Mouse (Mus musculus): ENCODE data around the gene Col4a2.

Gene Col4a2

DNA sequence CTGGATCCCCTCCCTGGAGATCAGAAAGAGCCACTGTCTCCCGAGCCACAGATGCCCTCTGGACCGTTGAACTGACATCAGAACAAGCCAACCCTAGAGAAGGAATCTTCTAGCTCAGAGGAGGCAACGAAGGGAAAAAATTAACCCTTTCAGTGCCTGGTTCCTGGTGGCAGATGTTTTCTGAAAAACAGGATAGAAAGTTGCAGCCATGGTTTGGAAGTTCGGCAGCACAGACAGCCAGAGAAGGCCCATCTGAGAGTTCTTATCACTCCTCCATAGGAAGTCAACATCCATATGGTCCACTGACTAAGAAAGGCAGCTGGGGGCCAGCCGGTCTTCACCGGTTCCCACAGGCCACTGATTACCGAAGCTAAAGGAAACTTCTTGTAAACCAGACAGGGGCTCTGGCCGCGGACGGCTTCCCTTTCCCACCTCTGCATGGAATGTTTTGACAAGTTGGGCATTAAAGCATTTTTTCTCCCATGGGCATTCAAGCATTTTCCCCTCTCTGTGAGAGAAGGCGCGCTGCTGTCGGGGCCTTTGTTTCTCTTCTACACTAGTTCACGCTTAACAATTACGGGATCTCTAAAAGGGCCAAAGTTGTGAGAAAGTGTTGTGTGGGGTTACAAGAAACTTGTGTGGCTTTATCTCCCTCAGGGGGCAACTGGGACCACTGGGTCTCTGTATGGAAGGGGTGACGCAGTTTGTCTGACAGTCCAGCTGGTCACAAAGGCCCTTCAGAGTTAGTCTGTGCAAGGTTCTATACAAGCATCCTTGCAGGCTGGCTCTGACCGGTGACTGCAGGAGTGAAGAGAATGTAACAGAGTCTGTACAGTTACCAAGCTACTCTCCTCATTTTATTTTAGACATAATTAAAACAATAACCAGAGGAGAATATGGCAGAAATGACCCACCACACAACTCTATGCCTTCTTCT, 49.9 kb downstream of the Col4a2 start:
- peak; percentile 49 to 73 for DNase-seq

GRCm38 (mm10) chr8:11363340-11364126, 50.9 kb downstream of the Col4a2 start:
- DNase-seq: no peak

DNA sequence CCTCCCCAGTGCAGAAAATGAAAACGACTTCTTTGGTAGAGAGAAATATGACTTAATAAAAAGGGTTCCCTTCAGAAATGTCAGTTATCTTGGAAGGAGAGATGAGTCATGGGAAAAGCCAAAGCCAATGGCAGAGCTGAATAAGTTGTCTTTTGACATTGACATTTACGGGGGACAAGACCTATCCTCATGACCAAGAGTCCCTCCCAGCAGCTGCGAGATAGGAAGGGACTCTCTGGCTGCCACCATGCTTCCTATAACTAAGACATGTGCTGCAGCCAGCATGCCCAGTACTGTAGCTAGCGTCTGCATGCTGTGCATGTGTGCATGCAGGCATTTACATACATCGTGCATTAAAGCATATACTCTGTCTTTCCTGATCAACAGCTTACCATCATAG, 53.6 kb downstream of the Col4a2 start:
- DNase-seq: no peak

DNA sequence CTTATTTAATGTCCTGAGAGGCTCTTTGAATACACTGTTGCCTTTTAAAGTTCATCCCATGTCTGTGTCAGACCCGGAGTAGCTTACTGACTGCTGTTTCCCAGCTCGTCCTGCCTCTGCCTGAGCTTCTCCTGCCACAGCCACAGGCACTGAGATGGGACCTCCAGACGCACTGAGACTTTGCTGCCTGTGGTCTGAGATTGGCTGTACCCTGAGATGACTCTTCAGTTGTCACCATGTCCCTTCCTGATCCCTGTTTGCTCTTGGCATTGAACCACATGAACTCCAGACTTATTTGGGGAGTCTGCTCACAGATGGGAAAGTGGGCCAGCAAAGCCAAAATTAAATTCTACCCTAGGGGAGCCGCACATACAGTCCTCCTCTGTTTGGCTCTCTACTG, 54.1 kb downstream of the Col4a2 start:
- DNase-seq: no peak

DNA sequence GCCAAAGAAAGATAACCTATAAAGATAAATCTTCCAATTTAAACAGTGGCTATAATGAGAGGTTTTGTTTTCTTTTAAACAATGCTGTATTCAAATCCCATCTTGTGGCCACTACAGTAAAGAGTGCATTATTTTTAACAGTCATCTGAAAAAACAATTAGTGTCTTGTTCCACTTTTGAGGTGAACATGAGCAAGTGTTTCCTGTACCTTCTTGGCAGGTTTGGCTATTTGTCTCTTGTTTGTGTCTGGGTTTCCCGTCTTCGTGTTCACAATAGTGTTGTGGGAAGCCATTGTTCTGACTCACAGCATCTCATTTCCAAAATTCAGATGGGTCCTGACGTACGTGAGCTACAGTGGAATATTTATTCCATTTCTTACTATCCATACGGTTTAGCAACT, 55.1 kb downstream of the Col4a2 start:
- DNase-seq: no peak

DNA sequence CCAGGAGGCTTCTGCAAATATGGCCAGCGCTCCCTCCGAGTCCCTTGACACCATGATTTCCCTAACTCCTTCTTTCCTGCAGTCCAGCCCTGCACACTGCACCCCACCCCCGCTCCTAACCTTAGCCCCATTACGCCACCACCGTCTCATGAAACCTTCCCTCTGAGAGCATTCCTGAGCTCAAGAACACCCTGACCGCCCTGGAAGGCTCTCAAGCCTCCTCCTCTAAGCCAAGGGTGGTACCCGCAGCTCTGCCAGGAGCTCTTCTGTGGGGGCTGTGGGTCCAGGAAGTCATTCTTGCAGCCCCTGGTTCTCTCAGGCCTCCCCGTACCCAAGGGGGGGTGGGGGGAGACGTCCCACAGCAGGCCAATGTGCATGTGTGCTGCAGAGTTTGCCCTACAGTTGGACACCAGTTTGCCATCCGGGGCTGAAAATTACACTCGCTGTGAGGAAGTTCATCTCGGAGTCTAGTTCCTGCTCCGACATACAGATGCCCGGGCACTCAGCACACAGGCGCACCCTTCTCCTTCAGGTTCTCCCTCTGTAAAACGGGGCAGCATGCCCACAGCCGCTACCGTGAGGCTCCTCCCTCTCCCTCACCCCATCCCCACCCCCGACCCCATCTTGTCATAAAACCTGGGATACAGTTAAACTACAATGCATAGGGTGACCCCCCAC, 57.1 kb downstream of the Col4a2 start:
- peak; percentile 53 to 78 for DNase-seq

DNA sequence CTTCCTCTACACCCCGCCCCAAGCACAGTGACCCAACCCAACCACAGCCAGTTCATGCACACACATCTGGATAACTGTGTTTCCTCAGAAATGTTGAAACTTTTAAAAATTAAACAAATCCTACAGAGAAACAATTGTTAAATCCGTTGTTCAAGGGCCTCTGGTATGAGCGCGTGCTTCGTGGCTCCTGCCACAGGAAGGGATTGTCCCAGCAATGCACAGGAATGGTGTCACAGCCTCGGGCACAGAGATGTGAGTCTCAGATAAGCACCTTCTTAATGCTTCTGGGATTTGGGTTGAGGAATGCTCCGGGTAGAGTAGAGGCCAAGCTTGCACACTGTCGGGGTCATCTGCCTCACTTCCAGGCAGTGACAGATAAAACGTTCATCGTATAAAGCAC, 58.7 kb downstream of the Col4a2 start:
- DNase-seq: no peak

DNA sequence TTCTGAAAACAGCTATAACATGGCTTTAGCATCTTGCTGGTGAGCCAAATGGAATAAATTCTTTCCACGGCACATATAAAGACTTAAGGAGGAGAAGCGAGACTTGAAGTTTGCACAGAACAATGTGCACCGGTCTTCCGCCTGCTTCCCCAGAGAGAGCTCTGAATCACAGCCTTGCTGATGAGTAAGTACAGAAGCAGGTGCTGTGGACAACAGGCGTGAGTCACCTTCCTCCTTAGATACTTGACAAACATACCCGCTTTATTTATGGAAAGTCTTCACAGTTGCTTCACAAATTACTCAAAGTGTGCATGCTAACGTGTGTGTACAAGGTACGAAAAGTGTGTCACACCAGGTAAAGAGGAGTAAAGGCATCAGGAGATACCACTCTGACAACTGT, 59.5 kb downstream of the Col4a2 start:
- DNase-seq: no peak

- DNase-seq: no peak
These were observed 61.2 kb downstream of the Col4a2 start for GRCm38 (mm10) chr8:11373643-11374325.

DNA sequence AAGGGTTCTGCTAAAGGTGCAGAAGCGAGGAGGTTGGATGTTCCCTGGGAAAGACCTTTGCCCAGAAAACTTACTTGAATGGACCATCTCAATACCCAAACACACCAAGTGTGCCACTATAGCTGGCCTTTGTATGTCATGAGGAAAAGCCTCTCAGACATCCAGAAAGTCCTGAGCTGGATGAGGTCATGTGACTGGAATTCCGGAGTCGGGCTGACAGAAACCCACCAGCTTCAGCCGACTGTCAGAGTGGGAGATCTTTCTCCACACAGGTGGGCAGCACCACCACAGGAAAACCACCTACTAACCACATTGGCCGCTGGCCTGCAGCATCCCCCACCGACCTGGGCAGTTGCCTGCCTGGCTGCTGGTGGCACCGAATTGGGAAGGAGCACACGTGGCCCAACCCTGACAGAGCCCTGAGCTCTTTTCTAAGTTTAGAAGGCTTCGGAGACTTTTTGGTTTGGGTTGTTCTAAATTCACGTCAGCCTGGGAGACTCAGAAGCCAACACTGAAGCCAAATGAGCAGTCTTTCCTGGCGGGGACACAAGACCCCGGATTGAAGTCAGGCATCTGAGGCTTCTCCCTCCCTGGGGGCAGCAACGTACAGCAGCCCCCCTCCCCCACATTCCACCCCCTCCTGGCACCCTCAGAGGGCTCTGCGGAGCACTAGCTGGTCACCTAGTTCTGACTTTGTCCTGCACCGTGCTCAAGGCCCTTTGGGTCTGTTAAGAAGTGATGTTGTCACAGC, 61.9 kb downstream of the Col4a2 start:
- DNase-seq: no peak

DNA sequence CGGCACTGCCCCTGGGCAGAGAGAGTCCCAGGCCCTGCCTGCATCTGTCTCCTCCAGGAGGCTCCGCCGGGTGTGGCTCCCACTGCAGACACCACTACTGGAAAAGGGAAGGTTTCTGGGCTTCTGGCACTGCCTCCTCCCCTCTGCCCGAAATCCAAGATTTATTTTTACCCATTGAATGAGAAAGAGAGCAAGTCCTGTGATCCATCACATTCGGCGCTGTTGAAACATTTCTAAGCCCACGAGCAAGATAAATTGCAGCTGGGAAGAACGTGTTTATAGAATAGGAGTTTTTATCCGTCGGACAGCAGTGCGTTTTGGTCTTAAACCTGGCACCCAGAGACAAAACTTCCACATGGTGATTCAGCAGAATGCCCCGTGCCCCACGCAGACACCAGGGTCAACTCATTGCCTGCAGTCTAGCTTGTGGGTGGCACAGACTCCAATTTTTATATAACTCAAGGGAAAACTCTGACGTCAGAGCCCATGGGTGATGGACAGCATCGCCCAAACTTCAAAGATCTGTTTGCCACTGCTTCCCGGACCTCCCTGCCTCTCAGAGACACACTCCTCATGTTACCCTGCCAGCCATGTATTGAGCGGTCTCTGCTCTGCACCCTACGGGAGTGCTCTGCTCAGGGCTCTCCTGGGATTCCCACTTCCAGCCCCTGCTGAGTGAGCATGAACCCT, 63.3 kb downstream of the Col4a2 start:
- DNase-seq: peak in 1 of 2 experiments; percentile 61

DNA sequence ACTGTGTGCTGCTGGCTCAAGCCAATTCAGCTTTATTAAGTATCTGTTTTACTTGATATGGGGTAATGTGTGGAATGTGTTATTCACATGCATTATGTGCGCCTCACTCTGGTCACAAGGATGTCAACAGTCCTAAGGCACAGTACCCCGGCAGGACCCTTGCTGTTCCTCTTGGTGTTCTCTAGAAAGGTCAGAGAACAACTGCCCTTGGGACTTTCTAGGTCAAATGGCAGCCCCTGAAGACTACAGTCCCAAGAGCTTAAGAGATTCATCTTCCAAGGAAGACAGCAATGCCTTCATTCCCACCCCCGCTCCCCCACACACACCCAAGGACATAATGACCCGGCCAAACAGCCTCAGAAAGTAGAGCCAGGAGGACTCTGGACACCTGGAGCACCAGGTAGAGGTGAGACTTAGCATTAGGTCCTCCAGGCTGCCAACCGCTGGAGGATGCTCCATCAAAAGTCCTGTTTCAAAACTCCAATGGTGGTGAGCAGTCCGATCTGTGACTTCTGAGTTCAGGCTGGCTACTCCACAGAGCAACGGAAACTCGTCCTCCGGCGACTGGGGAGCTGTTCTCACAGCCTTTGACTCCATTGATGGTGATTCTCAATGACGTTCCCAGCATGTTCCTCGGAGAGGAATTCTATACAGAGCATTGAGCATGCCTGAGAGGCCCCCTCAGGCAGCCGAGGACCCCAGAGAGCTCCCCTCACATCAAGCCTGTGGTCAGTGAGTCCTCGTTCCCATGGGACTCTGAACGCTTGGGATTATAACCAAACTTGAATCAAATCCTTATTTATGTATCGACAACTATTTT, 65.0 kb downstream of the Col4a2 start:
- no peak for DNase-seq

DNA sequence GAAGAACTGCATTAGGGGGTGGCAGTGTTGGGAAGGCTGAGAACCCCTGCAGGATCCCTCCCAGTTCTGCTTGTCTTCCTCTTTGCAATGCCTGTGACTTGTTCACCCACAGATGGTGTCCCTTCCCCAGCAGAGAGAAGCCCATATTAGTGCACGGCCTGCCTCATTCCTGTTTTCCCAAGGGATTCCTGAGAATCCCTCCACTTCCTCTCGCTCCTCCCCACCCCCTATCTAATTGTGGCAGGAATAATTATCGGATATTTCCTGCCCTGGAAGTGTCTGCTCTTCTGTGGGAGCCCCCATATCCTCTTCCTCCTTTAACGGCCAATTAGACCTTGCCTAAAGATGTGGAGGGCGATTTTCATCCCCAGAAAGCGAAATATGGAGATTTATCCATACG, 67.0 kb downstream of the Col4a2 start:
- DNase-seq: peak; percentile 43 to 66

GRCm38 (mm10) chr8:11381544-11381943, 68.9 kb downstream of the Col4a2 start:
- DNase-seq: no peak

GRCm38 (mm10) chr8:11382059-11382810, 69.6 kb downstream of the Col4a2 start:
- DNase-seq: peak; percentile 48 to 76

DNA sequence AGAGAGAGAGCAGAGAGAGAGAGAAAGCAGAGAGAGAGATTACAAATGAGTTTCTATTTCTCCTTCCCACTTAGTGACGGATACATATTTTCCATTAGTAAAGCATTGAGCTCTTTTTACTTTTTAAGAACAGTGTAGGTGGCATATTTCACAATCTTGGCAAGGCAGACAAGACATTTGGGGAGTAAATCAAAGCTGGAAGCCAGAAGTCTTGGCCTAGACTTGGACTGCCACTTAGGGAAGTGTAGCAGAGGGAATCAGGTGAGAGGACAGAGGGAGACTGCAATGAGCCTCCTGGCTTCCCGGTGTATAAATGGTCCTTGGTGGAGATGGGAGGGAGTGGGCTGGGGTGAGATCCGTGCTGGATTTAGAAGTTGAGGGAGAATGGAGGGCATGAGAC, 70.3 kb downstream of the Col4a2 start:
- DNase-seq: no peak

DNA sequence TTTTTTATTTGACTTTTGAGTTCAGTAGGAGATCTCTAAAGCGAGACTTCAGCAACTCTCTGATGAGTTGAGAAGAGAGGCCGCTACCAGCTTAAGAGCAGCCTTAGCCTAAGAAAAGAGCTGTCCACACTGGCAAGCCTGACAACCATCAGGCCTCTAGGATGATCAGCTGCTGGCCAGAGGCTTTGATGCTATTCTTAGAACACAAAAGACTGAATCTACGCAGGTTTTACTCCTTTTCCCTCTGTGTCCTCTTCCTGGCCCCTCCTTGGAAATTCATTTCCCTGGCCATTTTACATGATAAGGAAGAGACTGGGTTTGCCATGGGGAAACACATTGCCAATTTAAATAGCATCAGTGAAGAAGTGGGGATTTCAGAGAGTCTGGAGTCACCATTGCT, 70.8 kb downstream of the Col4a2 start:
- no peak for DNase-seq

DNA sequence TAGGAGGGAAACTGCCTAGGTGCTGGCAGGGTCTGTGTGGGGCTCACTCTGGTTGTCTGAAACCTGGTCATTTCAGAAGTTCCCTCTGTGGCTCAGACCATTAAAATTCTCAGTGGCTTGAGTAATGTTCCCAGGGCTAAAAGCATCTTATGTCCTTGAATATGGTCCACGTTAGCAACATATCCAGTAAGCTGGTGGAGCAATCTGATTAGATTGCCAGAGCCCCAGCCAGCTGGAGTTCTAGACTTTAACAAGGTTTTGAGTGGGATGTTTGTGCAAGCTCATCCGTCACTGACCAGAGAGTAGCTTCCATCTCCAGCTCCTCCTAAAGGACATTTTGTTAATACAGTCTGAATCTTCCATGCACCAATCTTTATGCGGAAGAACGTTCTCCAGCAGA, 72.2 kb downstream of the Col4a2 start:
- DNase-seq: no peak

GRCm38 (mm10) chr8:11385272-11385905, 72.8 kb downstream of the Col4a2 start:
- no peak for DNase-seq

All from kidney, postnatal 25 days (tissue).